Mouse (Mus musculus) right cerebral cortex, adult 2 months (tissue): ENCODE measurements around the gene Nsf.

ENCODE experiments used
- DNase-seq, 2 experiments: peaks; one replicate each; pipeline ENCODE4 v3.0.0; 2021 to 2022; ENCODE audit warnings: low spot score in 2 of 2

Gene Nsf

GRCm38 (mm10) chr11:103840834-103841233 is 113.0 kb downstream of the Nsf start:
- no peak for DNase-seq

- DNase-seq, result no peak
Measured at GRCm38 (mm10) chr11:103838955-103839354, 114.9 kb downstream of the Nsf start.

GRCm38 (mm10) chr11:103832331-103832730 is 121.5 kb downstream of the Nsf start:
- no peak for DNase-seq

- no peak for DNase-seq
Measured at GRCm38 (mm10) chr11:103831766-103832165, 122.1 kb downstream of the Nsf start.

GRCm38 (mm10) chr11:103830476-103830875 is 123.4 kb downstream of the Nsf start:
- DNase-seq, result no peak

- no peak for DNase-seq
Measured at GRCm38 (mm10) chr11:103829956-103830355, 123.9 kb downstream of the Nsf start.

GRCm38 (mm10) chr11:103828866-103829265 is 125.0 kb downstream of the Nsf start:
- no peak for DNase-seq

- DNase-seq, result no peak
Measured at GRCm38 (mm10) chr11:103827201-103827600, 126.7 kb downstream of the Nsf start.

GRCm38 (mm10) chr11:103816719-103817118 is 137.1 kb downstream of the Nsf start:
- no peak for DNase-seq

- no peak for DNase-seq
Measured at GRCm38 (mm10) chr11:103815986-103816385, 137.9 kb downstream of the Nsf start.

- DNase-seq, result no peak
Measured at GRCm38 (mm10) chr11:103814808-103815207, 139.0 kb downstream of the Nsf start.

GRCm38 (mm10) chr11:103811246-103811645 is 142.6 kb downstream of the Nsf start:
- DNase-seq, result peak; percentile 64 to 65

GRCm38 (mm10) chr11:103810631-103811030 is 143.2 kb downstream of the Nsf start:
- DNase-seq, result no peak

GRCm38 (mm10) chr11:103809611-103810598 is 144.0 kb downstream of the Nsf start:
- peak in 1 of 2 experiments; percentile 22 for DNase-seq

- DNase-seq, result no peak
Measured at GRCm38 (mm10) chr11:103808771-103809610, 144.9 kb downstream of the Nsf start.

GRCm38 (mm10) chr11:103807966-103808365 is 145.9 kb downstream of the Nsf start:
- no peak for DNase-seq

GRCm38 (mm10) chr11:103804804-103805203 is 149.1 kb downstream of the Nsf start:
- no peak for DNase-seq

- DNase-seq, result no peak
Measured at GRCm38 (mm10) chr11:103804126-103804525, 149.7 kb downstream of the Nsf start.

- no peak for DNase-seq
Measured at GRCm38 (mm10) chr11:103801128-103801527, 152.7 kb downstream of the Nsf start.

GRCm38 (mm10) chr11:103789951-103790350 is 163.9 kb downstream of the Nsf start:
- peak in 1 of 2 experiments; percentile 54 for DNase-seq

- DNase-seq, result peak; percentile 25 to 32
Measured at GRCm38 (mm10) chr11:103780152-103780551, 173.7 kb downstream of the Nsf start.

GRCm38 (mm10) chr11:103774228-103774530 is 179.7 kb downstream of the Nsf start:
- DNase-seq, result no peak
